Mouse (Mus musculus) embryonic facial prominence, embryonic 11.5 days (tissue): ENCODE results near the gene Mmp20. TPM values are rescaled to one million over a fixed set of nuclear protein-coding genes. Genes with fewer than 3 reads are reported as not detected.

ENCODE experiments used
- ATAC-seq: fragments of 200-750 bp; cut with Nextera tagmentation; replicated peaks from 2 replicates; pipeline ENCODE4 v1.8.0; 2017; ENCODE audit warnings: low read depth; ENCODE audit not compliant: insufficient number of reproducible peaks, low FRiP score, low TSS enrichment
- DNase-seq: peaks from one replicate; pipeline ENCODE4 v3.0.0-alpha.2; 2015; ENCODE audit warnings: low spot score
- H3K27ac ChIP-seq: fragments of 300-500 bp; sonication (generic); replicated peaks from 2 replicates; pipeline ENCODE4 v1.5.1; 2014; ENCODE audit warnings: mild to moderate bottlenecking, low read depth, low read length, control low read depth
- H3K27me3 ChIP-seq: fragments of 300-500 bp; sonication (generic); 2 replicates; pipeline ENCODE4 v1.6.1; 2014; ENCODE audit warnings: mild to moderate bottlenecking, low read length, moderate library complexity, mixed read lengths; ENCODE audit not compliant: control insufficient read depth, insufficient read depth
- H3K36me3 ChIP-seq: fragments of 300-500 bp; sonication (generic); replicated peaks from 2 replicates; pipeline ENCODE4 v1.6.1; 2014; ENCODE audit warnings: low read depth, mild to moderate bottlenecking, low read length, moderate library complexity, mixed read lengths; ENCODE audit not compliant: control insufficient read depth, insufficient read depth
- H3K4me1 ChIP-seq: fragments of 300-500 bp; sonication (generic); 2 replicates; pipeline ENCODE4 v1.6.1; 2014; ENCODE audit warnings: low read length, mixed read lengths; ENCODE audit not compliant: control insufficient read depth, insufficient read depth
- H3K4me2 ChIP-seq: fragments of 300-500 bp; sonication (generic); 2 replicates; pipeline ENCODE4 v1.6.1; 2014; ENCODE audit warnings: low read depth, mild to moderate bottlenecking, control low read depth, low read length, moderate library complexity
- H3K4me3 ChIP-seq: fragments of 300-500 bp; sonication (generic); 2 replicates; pipeline ENCODE4 v1.5.1; 2014; ENCODE audit warnings: low read depth, low read length, control low read depth
- H3K9ac ChIP-seq: fragments of 300-500 bp; sonication (generic); replicated peaks from 2 replicates; pipeline ENCODE4 v1.6.1; 2014; ENCODE audit warnings: mild to moderate bottlenecking, control low read depth, low read length
- H3K9me3 ChIP-seq: fragments of 300-500 bp; sonication (generic); replicated peaks from 2 replicates; pipeline ENCODE4 v1.6.1; 2016; ENCODE audit warnings: mild to moderate bottlenecking, low read length, inconsistent platforms, mixed read lengths; ENCODE audit not compliant: control insufficient read depth
- WGBS: fragments of 180-500 bp; shearing (Covaris S2); extraction: QIAGEN DNeasy Blood & Tissue Kit; methylation state at CpG from one replicate; pipeline ENCODE4 v1.1.7; 2014; 5-methylcytosine and 5-hydroxymethylcytosine counted together
- polyA plus RNA-seq: library from polyadenylated mRNA; unstranded; fragments of >200 nt; fragmentation: Nextera tagmentation; extraction: Ambion mirVana; gene quantifications from 2 replicates; pipeline ENCODE4 v1.2.1, GENCODE M21; 2014

Mmp20 gene
- polyA plus RNA-seq, 1 experiment from 2014 or later: not detected

GRCm38 (mm10) chr9:7672985-7673384, 45.0 kb downstream of the Mmp20 start:
- 85% methylated on average over 9 of the region's 9 CpGs for WGBS
- no peak overlapping the region for H3K4me3 ChIP-seq
- H3K4me2 ChIP-seq: no peak overlapping the region
- DNase-seq: no peak
- ATAC-seq: no peak
- no peaks in the 10 kb centered on the region for H3K9me3 ChIP-seq
- no peak overlapping the region for H3K9ac ChIP-seq
- H3K36me3 ChIP-seq: no peaks in the 10 kb centered on the region
- H3K27ac ChIP-seq: no peak overlapping the region
- no peaks in the 10 kb centered on the region for H3K4me1 ChIP-seq
- H3K27me3 ChIP-seq: no peaks in the 10 kb centered on the region

- DNase-seq: no peak
- 71% methylated on average over 2 of the region's 2 CpGs for WGBS
These were observed 50.3 kb downstream of the Mmp20 start for GRCm38 (mm10) chr9:7678154-7678837.

DNA sequence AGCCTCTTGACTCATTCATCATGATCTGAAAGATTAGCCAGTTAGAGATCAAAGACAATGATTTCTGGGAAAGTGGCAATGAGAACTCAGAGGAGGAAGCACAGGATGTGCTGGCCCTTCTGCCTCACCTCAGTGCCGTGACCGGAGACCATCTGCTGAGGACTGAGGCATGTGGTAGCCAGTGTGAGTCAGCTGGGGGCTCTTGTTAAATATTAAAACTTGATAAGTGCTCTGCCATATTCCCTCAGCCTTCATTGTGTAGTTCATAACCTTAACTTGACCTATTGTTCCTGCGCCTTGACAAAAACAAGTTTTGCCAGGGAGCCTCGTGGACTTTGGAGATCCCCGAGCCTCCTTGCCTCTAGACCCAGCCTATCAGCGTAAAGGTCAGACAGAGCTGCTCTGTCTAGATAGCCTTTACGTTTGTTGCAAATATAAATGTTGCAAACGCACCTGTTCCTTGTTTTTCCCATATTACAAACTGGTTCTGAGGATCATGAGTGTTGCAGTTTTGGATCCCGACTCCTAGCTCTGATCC, 54.1 kb downstream of the Mmp20 start:
- H3K4me2 ChIP-seq: no peak overlapping the region
- no peak overlapping the region for H3K9ac ChIP-seq
- DNase-seq (no peak), ATAC-seq (no peak)
- H3K4me1 ChIP-seq: no peaks in the 10 kb centered on the region
- H3K36me3 ChIP-seq: no peaks in the 10 kb centered on the region
- H3K9me3 ChIP-seq: no peaks in the 10 kb centered on the region
- no peaks in the 10 kb centered on the region for H3K27me3 ChIP-seq
- no peak overlapping the region for H3K4me3 ChIP-seq
- no peak overlapping the region for H3K27ac ChIP-seq
- 86% methylated on average over 9 of the region's 9 CpGs for WGBS

More at GRCm38 (mm10) chr9:7678154-7678837, 50.3 kb downstream of the Mmp20 start:
- H3K4me2 ChIP-seq: no peak overlapping the region
- no peak overlapping the region for H3K27ac ChIP-seq
- H3K36me3 ChIP-seq: no peaks in the 10 kb centered on the region
- H3K27me3 ChIP-seq: no peaks in the 10 kb centered on the region
- no peaks in the 10 kb centered on the region for H3K4me1 ChIP-seq
- ATAC-seq: no peak
- H3K9ac ChIP-seq: no peak overlapping the region
- H3K9me3 ChIP-seq: no peaks in the 10 kb centered on the region
- H3K4me3 ChIP-seq: no peak overlapping the region

DNA sequence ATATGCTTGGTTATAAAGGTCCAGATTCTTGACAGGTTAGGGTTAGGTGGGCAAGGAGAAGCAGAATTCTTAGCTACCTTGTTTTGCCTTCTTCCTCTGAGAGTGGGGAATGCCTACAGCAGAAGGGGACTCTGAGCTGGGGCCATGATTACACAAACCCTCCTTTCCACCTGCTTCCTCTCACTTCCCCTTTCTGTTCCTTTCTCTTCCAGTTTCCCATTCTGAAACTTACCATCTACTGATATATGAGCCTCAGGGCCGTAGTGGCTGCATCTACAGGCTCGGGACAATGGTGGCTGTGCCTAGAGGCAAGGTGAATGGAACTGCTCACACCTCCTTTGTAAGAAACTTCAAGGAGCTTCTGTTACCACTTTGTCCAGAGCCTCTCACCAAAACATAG, 58.0 kb downstream of the Mmp20 start:
- no peaks in the 10 kb centered on the region for H3K27me3 ChIP-seq
- H3K27ac ChIP-seq: no peak overlapping the region
- H3K9me3 ChIP-seq: no peaks in the 10 kb centered on the region
- ATAC-seq: no peak
- no peak overlapping the region for H3K9ac ChIP-seq
- 82% methylated on average over 2 of the region's 2 CpGs for WGBS
- H3K4me1 ChIP-seq: no peaks in the 10 kb centered on the region
- no peak overlapping the region for H3K4me2 ChIP-seq
- no peak overlapping the region for H3K4me3 ChIP-seq
- H3K36me3 ChIP-seq: no peaks in the 10 kb centered on the region
- no peak for DNase-seq

GRCm38 (mm10) chr9:7689799-7690198, 61.8 kb downstream of the Mmp20 start:
- WGBS: 63% methylated on average over 6 of the region's 6 CpGs
- no peaks in the 10 kb centered on the region for H3K4me1 ChIP-seq
- no peak overlapping the region for H3K9ac ChIP-seq
- H3K36me3 ChIP-seq: no peaks in the 10 kb centered on the region
- H3K9me3 ChIP-seq: no peaks in the 10 kb centered on the region
- ATAC-seq (no peak), DNase-seq (no peak)
- no peaks in the 10 kb centered on the region for H3K27me3 ChIP-seq
- H3K4me2 ChIP-seq: no peak overlapping the region
- H3K4me3 ChIP-seq: no peak overlapping the region
- H3K27ac ChIP-seq: no peak overlapping the region

- no peaks in the 10 kb centered on the region for H3K9me3 ChIP-seq
- 56% methylated on average over 1 of the region's 1 CpGs for WGBS
These were observed 63.8 kb downstream of the Mmp20 start, which contains the start of gene Mmp7 for GRCm38 (mm10) chr9:7691790-7692189. Mmp7 (plus strand) TSS chr9:7692090.

DNA sequence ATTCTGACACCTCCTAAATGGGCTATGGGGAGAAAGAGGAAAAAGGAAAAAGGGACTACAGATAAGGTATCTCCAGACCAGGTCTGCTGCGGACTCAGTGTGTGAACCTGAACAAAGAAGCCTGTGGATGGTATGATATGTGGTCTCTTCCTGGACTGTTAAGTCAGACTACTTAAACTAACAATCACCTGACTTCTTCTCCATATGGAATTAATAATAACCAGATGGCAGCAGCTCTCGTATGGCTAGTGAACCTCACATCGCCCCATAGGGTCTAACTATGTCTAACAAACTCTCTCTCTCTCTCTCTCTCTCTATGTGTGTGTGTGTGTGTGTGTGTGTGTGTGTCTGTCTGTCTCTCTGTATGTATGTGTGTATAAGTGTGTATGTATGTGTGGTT, 65.9 kb downstream of the Mmp20 start:
- Histone ChIP-seq H3K9me3 (no peaks in the 10 kb centered on the region), H3K4me2 (no peak overlapping the region), H3K4me3 (no peak overlapping the region), H3K9ac (no peak overlapping the region), H3K27ac (no peak overlapping the region), H3K4me1 (no peaks in the 10 kb centered on the region), H3K36me3 (no peaks in the 10 kb centered on the region), H3K27me3 (no peaks in the 10 kb centered on the region)
- 51% methylated on average over 3 of the region's 3 CpGs for WGBS
- peak; percentile 72 for DNase-seq
- ATAC-seq: peak; percentile 75

More at GRCm38 (mm10) chr9:7691790-7692189, 63.8 kb downstream of the Mmp20 start, which contains the start of gene Mmp7:
- no peak within 1 kb of the TSS for H3K4me2 ChIP-seq
- DNase-seq: no peak
- H3K27me3 ChIP-seq: no peaks in the 10 kb centered on the region
- no peak within 1 kb of the TSS for H3K27ac ChIP-seq
- no peaks in the 10 kb centered on the region for H3K36me3 ChIP-seq
- H3K4me3 ChIP-seq: no peak within 1 kb of the TSS
- ATAC-seq: no peak
- H3K4me1 ChIP-seq: no peaks in the 10 kb centered on the region
- H3K9ac ChIP-seq: no peak within 1 kb of the TSS

- Histone ChIP-seq H3K4me1 (no peaks in the 10 kb centered on the region), H3K27me3 (no peaks in the 10 kb centered on the region), H3K4me2 (no peak overlapping the region), H3K9ac (no peak overlapping the region), H3K4me3 (no peak overlapping the region), H3K27ac (no peak overlapping the region), H3K36me3 (no peaks in the 10 kb centered on the region), H3K9me3 (no peaks in the 10 kb centered on the region)
- ATAC-seq (no peak), DNase-seq (peak; percentile 41)
- 63% methylated on average over 3 of the region's 3 CpGs for WGBS
These were observed 67.6 kb downstream of the Mmp20 start for GRCm38 (mm10) chr9:7695646-7696045.
